Mouse (Mus musculus) testis, postnatal 14 days (tissue): Measurements from ENCODE around the gene Rbp7.
"Not testable (repeated sequence)": the region's sequence is repeated elsewhere in the genome, so short reads cannot be mapped to it uniquely, and the experiment has no call there.

Source experiments
- DNase-seq: peaks from one replicate; pipeline ENCODE4 v3.0.0; 2021; ENCODE audit warnings: low spot score

The Rbp7 gene

DNA sequence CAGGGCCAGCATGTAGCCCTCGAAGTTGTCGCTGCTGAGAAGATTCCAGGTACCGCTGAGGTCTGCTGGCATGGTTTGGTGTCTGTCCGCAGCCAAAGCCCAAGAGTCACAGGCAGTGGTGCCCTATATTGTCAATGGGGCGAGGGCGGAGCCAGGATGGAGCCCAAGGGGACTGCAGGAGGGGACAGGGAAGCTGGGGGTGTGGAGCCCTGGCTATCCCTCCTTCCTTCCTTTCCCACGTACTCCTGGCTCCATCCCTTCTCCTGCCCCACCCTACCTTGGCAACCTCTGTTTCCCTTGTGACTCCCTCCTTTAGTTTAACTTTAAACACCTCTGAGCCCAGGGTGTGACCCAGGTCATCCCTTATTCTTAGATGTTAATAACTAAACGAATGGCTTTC, at the start of gene Rbp7:
TSS of gene Rbp7 (minus strand) at position 100 of the 400 bp plus-strand sequence.
- no peak for DNase-seq

DNA sequence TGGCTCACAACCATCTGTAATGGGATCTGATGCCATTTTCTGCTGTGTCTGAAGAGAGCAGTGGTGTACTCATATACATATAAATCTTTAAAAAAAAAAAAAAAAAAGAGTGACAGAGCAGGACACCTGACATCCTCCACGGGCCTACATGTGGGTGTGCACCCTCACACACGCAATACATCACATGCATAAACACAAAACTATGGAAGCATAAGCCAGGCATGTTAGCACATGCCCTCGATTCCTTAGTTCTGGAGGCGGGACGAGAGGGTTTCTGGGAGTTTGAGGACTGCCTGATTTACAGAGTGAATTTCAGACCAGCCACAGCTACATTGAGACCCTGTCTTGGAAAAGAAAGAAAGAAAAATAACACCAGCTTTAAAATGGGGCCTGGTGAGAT, 49.6 kb upstream of the Rbp7 start:
- DNase-seq: no peak

GRCm38 (mm10) chr4:149499790-149500189, 45.0 kb upstream of the Rbp7 start:
- DNase-seq: no peak

- DNase-seq: no peak
Observed at GRCm38 (mm10) chr4:149498901-149499300, 44.1 kb upstream of the Rbp7 start.

- DNase-seq: no peak
Observed at GRCm38 (mm10) chr4:149496612-149497011, 41.8 kb upstream of the Rbp7 start.

GRCm38 (mm10) chr4:149491151-149491550, 36.4 kb upstream of the Rbp7 start:
- DNase-seq: no peak

GRCm38 (mm10) chr4:149489415-149490240, 34.9 kb upstream of the Rbp7 start:
- DNase-seq: no peak

- DNase-seq: no peak
Observed at GRCm38 (mm10) chr4:149487729-149488128, 33.0 kb upstream of the Rbp7 start.

DNA sequence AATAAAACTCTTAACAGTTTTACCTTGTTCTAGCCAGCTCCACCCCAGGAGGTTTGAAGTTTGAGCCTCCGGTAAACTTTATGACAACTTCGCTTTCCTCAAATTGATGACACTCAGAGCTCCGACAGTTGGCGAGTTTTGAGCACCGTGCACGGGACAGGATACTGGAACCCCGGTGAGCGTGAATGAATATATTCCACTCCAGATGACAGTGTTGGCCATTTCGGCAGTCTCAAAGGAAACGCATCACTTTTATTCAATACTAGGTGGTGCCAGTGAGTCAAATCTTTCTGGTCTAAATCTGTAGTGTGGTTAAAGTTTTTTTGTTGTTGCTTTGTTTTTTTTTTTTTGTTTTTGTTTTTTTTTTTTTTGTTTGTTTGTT, 31.0 kb upstream of the Rbp7 start:
- no peak for DNase-seq

- peak; percentile 96 for DNase-seq
Observed at GRCm38 (mm10) chr4:149485053-149485824, 30.5 kb upstream of the Rbp7 start, which contains the start of the genes Nmnat1 and Lzic. Nmnat1 (minus strand) TSS chr4:149485202. Lzic (plus strand) TSS chr4:149485229.

- DNase-seq: no peak
Observed at GRCm38 (mm10) chr4:149484566-149484965, 29.8 kb upstream of the Rbp7 start.

DNA sequence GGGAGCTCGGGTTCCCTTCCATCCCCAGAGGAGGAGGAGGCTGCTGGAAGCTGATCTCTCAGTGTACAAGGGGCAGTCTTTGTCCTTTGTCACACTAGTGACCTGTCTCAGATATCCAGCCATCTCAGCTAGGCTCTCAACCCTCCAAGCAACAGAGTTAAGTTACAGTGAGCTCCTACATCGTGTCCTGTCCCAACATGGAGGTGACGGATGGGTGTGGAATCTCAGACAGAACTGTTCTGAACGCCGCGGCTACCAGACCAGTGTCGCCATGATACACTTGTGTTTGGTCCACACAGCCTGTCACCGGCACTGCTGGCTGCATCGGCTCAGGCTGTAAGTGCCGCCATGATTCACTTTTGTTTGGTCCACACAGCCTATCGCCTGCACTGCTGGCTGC, 22.3 kb upstream of the Rbp7 start, which contains the start of gene Tmem274:
TSS of gene Tmem274 (plus strand) at position 301 of the 400 bp plus-strand sequence.
- DNase-seq: no peak

- no peak for DNase-seq
Observed at GRCm38 (mm10) chr4:149475096-149475495, 20.3 kb upstream of the Rbp7 start.

GRCm38 (mm10) chr4:149469557-149469956, 14.8 kb upstream of the Rbp7 start:
- DNase-seq: no peak

DNA sequence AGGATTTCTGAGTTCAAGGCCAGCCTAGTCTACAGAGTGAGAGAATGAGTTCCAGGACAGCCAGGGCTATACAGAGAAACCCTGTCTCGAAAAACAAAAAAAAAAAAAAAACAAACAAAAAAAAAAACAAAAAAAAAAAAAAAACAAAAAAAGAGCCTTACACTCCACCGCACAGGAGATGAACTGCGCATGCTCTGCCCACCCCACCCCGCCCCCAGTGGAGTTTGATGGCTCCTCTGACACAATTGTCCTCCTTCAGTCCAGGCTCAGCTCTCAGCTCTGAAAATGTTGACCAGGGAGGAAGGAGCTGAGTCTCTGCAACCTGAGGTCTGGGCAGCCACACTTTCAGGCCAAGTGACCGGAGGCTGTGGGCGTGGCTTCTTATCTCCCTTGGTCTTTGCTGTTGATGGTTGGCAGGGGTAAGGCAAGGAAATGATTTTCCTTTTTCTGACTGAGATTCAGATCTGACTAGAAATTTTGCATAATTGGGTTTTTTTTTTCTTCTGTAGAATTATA, 8.7 kb upstream of the Rbp7 start:
- DNase-seq: no peak

- no peak for DNase-seq
Observed at GRCm38 (mm10) chr4:149462305-149462971, 7.7 kb upstream of the Rbp7 start.

GRCm38 (mm10) chr4:149461579-149462304, 7.0 kb upstream of the Rbp7 start:
- DNase-seq: no peak

DNA sequence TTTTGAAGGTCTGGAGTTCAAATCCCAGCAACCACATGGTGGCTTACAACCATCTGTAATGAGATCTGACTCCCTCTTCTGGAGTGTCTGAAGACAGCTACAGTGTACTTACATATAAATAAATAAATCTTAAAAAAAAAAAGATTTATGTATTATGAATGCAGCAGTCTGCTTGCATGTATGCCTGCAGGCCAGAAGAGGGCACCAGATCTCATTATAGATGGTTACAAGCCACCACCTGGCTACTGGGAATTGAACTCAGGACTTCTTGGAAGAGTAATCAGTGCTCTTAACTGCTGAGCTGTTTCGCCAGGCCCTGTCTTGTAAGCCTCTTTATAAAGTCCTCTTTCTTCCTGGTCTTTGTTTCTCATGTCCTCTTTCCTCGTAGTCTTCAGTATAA, 5.7 kb upstream of the Rbp7 start:
- DNase-seq: not testable (repeated sequence)

DNA sequence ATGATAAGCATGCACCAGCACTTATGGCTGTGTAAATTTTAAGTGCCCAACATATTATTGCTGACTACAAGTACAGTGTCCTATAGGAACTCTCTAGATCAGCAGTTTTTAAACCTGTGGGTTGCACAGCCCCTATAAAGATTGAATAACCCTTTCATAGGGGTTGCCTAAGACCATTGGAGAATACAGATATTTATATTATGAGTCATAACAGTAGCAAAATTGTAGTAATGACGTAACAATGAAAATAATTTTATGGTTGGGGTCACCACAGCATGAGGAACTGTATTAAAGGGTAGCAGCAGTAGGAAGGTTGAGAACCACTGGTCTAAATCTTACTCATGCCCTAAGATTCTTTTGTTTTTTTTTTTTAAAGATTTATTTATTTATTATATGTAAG, 4.6 kb upstream of the Rbp7 start:
- DNase-seq: no peak

GRCm38 (mm10) chr4:149458526-149458925, 3.7 kb upstream of the Rbp7 start:
- no peak for DNase-seq

- no peak for DNase-seq
Observed at GRCm38 (mm10) chr4:149457831-149458430, 3.2 kb upstream of the Rbp7 start.
